Mouse (Mus musculus) megakaryocyte progenitor cell, adult 5-6 weeks (primary cell): Measurements from ENCODE around the gene Slc26a1. TPM values are rescaled to one million over a fixed set of nuclear protein-coding genes. Genes with fewer than 3 reads are reported as not detected.

ENCODE experiments used
- ATAC-seq: replicated peaks from 2 replicates; pipeline ENCODE4 v1.8.0; 2016; ENCODE audit warnings: mild to moderate bottlenecking, moderate TSS enrichment, inconsistent platforms; ENCODE audit not compliant: poor library complexity
- total RNA-seq, 2 experiments: library from RNA; stranded (forward) in 1 of 2; stranded (reverse) in 1 of 2; fragments of 157-497, 149-512 nt in 1 of 2; fragments of 200-1000 nt in 1 of 2; gene quantifications; 2 replicates each; pipeline versions ENCODE4 v1.2.3 to v1.2.4; 2015 to 2017

Gene Slc26a1
- total RNA-seq, 2 experiments from 2014 or later: 0.75 to 2.0 TPM

DNA sequence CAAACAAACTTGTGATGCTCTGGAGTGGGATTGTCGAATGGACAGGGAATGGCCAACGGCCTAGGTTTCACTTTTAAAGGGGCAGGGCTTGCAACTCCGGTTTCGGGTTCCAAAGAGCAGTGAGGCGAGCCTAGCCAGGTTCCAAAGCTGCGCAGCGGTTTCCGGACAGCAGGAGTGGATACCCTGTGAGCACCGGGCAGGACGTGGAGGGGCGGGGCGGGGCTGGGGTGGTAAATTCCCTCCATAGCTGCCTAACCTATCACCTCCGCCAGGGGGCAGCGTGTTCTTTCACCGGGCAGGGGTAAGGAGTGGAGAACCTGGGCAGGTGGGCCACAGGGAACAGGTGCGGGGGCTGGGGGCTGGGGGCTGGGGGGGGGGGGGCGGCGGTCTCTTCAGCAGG, 16.9 kb upstream of the Slc26a1 start, which contains the start of gene Fgfrl1:
Fgfrl1 (plus strand) TSS at position 112 of the 400 bp plus-strand sequence.
- peak; percentile 41 for ATAC-seq

DNA sequence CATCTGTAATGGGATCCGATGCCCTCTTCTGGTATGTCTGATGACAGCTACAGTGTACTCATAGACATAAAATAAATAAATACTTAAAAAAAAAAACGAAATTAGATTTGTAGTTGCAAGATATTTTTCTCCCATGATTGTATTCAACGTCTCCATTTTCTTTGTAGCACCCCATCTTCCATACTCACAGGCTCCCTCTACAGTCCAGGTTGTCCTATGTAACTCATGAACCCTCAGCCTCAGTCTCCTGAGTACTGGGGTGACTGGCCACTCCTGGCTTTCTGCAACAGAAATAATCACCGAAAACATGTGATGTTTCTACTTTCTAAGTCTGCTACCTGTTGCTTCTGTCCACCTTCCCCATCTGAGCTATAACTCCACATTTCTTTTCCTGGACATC, 15.8 kb upstream of the Slc26a1 start:
- ATAC-seq: peak; percentile 37

DNA sequence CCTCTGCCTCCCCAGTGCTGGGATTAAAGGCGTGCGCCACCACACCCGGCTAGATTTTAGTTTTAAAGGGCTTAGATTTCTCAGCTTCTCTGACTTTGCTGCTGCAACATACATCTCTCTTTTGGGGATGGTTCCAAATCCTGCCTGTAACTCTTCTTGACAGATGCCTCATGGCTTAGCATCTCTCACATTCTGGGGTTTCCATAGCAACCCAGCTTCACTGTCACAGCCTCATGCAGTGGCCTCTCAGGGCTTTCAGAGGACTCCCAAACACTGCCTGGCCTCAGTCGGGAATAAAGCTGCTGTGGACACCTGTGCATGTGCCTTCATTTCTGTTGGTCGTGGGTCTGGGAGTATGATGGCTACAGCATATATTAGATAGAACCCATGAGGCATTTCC, 13.7 kb upstream of the Slc26a1 start:
- ATAC-seq: no peak

DNA sequence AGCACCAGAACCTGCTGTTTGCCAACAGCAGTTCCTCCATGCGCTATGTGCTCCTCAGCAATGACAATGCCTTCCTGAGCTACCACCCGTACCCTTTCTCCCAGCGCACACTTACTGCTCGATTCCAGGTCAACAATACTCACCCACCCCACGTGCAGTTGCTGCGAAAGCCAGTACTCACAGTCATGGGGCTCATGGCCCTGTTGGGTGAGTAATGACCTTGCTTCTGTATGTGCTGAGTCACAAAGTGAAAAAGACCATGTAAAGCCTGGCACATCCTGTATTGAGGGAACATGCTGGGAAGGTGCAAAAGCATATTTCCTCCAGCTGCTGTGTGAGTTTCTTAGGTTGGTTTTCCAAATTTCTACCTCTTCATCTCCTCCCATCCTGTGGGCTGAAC, 5.5 kb upstream of the Slc26a1 start:
- no peak for ATAC-seq

DNA sequence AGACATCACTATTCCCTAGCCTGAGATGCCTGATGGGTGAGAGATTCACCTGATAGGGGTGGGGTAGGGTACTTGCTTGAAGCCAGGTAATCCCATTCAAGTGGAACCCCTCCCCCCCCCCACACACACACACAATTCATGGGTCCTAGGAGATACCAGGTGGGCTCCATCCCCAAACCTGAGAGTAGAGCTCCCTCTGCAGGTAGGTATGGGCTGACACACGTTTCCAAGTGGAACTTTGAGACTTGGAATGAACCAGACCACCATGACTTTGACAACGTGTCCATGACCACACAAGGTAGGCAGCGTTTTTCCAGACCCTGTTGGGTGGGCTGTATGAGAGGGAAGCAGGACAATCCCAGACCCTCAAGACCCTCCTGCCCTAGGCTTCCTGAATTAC, 4.5 kb upstream of the Slc26a1 start:
- 0 out of 2 replicates have a peak, but pooled peaks have one; percentile 14 for ATAC-seq

DNA sequence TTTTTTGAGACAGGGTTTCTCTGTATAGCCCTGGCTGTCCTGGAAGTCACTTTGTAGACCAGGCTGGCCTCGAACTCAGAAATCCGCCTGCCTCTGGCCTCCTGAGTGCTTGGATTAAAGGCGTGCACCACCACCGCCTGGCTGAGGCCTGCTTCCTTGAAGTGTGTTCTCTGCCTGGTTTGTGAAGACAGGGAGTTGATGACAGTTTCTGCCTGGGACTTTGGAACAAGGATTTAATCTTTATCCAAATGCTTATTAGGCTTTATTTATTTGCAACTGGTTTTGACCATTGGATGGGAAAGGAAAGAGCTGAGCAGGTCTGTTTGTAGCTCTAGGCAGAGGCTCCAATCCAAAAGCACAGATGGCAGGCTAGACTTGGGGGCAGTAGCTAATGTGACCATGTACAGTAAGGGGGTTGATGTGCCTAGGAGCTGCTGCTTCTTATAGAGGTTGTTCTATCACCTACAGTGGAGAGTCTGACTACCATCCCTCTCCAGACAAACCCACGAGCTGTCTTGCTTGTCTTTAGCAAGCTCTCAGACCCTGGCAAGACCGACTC, 3.0 kb upstream of the Slc26a1 start:
- ATAC-seq: no peak

DNA sequence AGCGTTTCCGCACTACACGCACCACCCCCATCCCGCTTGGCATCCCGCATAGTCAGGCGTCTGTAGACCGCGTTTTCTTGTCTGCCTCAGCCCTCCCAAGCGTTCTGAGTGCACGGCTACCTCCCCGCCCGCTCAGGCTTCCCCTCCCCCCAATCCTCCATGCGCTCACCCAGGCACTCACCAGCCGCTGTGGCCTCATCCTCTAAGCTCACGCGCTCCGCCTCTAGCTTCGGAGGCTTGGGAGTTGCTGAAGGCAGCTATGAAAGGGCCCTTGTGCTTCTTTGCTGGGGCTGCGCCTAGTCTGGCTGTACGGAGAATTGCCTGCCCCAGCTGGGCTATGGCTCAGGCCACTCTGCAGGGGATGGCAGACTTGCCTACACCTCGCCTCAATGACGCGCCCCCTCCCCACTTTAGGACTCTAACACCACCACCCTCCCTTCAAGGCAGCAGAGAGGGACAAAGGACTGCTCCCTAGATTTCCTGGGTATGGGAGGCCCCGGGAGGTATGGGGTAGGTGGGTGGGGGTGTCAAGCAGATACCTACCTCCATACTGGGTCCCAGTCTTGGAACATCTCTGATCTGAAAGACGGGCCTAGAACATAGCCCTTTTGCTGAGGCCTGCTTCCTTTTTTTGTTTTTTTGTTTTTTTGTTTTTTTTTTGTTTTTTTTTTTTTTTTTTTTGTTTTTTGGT, 2.4 kb upstream of the Slc26a1 start:
- peak; percentile 27 for ATAC-seq

DNA sequence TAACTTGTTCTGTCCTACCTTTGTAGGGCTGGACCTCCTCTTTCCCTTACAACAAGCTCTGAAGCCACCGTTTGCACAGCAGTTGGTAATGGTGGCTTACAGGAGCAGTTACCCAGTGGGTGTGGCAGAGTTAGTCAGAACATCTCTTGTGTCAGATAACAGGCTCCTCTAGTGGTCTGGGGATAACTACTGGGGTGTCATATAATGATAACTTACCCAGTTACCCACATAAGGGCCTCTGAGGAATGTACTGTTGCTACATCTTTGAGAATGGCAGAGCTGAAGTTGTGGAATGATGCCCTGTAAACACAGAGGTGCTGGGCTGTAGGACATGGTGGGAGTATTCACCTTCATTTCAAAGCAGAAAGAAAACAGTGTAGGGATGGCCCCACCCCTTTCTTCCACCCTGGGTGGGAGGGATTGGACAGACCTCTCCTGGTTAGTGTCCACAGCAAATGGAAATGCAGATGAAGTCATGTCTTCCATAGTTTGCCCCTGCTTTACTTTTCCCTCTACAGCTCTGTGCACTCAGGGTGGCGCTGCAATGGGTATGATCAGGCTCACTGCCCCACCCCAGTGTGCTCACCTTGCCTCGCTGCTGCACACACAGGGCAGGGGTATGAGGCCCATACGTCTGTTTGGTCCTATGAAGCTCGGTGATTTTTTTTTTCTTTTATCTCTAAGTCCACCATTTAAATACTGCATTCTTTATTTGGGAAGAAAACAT, 1.6 kb upstream of the Slc26a1 start:
- peak; percentile 62 for ATAC-seq

DNA sequence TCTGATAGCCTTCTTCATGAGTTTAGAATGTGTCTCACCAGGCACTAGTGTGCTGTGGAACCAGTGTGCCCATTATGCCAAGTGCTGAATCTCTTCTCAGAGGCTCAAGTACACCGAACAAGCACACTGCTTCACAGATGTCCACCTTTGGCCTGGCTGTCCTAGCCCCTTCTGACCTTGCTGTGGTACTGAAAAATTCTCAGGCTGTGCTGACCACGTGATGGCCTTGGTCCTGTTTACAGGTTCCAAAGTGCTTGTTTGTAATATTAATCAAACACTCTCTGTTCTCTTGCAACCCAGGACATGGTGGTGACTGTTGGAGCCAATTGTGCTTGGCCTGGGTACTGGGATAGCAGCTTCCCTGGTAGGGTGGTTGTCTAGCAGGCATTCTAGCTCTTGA, 745 bp downstream of the Slc26a1 start:
- ATAC-seq: no peak

DNA sequence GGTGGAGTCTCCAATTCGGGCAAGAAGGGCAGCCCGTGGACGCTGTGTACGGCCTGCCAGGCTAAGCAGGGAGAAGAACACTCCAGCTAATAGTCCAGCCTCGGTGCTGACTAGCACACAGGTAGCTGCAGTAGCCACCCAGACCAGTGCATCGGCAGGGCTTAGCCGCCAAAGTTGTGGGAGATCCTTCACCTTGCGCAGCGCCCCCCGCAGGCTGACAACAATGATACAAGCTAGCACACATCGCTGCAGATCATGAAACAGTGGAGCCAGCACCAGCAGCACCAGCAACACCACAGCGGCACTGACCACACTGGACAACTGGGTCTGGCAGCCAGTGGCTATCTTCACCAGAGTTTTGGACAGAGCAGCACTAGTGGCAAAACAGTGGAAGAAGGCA, 3.6 kb downstream of the Slc26a1 start:
- no peak for ATAC-seq

DNA sequence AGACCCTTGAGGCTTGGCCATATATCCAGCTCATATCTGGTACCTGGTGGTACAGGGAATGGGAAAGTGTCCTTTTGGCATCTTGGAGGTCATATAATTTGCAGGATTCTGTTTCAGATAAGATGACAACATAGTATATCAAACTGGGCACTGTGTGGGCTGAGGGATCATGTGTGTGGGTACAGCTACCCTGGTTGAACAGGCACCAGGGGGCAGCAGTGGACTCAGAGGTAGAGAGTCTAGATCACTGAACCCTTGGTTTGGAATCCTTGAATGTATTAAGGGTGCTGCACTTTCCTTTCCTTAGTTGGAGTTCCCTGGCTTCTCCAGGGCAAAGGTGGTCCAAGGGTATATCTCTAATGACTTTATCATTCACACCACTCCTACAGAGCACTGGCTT, 4.6 kb downstream of the Slc26a1 start:
- ATAC-seq: peak; percentile 53

DNA sequence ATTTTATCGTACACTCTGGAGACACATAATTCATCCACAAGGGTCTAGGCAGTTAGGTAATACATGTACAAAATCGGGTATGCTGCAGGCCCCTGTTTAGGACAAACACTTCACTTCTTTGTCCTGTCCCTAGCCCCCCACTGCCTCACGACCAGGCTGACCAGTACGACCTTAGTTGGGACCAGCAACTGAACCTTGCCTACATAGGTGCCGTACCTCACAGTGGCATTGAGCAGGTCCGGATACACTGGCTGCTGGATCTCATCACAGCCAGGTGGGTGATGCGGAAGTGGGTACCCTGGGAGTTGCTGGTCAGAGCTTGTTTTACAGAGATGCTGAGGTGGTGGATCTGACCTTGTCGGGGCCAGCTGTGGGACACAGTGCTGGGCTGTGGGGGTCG, 5.4 kb downstream of the Slc26a1 start:
- no peak for ATAC-seq

DNA sequence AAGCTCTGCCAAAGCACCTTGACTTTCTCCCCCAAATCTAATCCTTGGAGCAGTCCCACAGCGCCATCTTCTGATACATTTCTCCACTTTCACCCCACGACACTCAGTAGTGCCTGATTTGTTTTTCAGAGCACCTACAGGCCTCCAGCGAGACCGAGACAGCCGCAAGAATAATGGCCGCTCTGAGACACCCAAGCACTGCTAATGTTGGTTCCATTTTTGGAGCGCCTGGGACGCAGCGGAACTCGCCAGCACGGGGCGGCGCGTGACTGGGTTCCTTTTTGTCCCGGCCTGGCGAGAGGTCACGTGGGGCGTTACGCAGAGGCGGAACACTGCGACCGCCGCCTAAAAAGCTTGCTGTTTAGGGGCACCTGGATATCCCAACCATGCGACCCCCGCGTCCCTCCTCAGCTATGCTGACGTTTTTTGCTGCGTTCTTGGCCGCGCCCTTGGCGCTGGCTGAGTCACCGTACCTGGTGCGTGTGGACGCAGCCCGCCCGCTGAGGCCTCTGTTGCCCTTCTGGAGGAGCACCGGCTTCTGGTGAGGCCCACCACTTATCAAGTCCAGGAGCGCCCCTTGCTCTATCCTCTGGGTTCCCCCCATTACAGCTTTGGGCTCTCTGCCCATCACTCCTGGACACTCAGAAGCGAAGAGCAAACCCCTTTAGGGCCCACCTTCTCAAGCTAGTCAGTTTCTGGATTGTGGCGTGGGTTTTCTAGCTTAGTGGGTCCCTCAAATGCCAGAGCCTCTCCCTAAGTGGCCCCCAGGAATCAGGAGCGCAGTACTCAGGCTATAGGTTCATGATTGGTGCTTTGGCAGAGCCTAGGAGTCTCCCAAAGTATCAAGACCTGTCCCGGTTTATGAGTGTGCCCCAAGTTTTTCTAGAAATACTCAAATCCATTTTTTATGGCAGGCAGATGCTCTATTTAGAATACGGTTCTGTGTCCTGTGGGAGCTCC, 6.1 kb downstream of the Slc26a1 start, which contains the start of gene Dgkq:
Dgkq (minus strand) TSS at position 696 of the 960 bp plus-strand sequence.
- ATAC-seq: peak; percentile 68

DNA sequence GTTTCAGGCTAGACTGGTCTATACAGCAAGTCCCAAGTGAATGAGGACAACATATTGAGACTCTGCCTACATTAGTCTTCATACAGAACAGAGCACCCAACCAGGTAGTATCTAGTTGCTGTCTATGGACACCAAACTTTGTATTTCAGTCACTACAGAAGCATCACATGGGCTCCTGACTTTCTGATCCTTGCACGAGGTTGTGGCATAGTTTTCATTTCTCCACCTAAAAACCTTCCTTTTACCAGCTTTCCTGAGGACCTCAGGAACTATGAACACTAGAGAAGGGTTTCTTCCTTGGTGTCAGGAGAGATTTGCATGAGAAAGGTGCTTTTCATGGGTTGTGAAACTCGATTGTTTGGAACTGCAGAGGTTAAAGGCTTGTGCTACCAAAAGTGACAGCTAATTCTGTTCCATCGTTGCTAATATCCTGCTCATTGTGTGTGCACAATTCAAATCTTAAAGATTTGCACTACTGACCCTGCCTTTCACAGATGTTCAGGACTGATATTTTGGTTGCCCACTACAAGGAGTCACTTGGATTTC, 6.9 kb downstream of the Slc26a1 start:
- ATAC-seq: no peak

DNA sequence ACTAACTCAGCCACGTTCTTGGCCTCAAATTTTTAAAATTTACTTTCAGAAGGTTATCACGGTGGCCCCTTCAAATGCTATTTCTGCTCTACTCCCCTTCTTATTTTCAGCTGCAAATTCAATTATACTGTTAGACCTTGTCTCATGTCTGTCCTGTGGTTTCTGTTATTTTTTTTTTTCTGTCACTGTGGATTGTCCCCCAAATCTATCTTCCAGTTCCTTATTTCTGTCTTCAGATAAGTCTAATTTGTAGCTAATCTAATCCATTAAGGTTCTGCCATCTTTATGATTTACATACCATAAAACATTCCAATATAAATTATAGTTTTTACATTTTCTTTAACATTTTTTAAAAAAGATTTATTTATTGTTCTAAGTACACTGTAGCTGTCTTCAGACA, 8.0 kb downstream of the Slc26a1 start:
- ATAC-seq: no peak

DNA sequence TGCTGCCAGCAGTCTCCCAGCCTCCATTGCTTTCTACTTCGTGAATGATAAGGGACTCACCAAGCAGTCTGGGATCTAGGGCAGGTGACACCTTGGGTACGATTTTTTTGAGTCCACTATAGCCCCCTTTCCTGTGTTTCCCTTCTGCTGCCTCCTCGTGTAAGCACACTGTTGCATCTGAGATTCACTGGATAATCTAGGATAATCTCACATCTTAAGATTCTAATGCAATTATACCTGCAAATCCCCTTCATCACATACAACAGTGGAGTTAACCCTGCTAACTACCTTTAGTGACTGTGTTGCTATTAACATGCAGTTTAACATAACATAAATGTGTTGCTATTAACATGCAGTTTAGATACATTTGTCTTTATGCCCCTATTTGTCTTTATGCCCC, 10.3 kb downstream of the Slc26a1 start:
- ATAC-seq: no peak

DNA sequence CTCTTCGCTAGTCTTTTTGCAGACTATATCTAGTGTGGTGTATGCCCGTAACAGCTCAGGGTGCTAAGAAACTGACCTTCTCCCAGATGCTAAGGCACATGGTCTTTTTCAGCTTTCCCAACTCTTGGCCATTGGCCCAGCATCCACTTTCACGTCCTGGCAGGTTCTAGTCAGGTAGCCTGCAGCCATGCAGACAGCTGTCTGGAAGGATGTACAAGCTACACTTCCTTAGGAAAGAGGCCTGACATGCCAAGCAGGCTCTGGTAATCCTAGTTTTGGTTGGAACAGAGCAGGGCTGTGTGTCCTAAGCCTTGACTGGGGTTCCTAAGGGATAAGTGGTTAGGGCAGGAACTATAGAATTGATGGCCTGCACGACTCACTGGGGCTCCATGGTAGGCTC, 12.6 kb downstream of the Slc26a1 start:
- ATAC-seq: no peak

DNA sequence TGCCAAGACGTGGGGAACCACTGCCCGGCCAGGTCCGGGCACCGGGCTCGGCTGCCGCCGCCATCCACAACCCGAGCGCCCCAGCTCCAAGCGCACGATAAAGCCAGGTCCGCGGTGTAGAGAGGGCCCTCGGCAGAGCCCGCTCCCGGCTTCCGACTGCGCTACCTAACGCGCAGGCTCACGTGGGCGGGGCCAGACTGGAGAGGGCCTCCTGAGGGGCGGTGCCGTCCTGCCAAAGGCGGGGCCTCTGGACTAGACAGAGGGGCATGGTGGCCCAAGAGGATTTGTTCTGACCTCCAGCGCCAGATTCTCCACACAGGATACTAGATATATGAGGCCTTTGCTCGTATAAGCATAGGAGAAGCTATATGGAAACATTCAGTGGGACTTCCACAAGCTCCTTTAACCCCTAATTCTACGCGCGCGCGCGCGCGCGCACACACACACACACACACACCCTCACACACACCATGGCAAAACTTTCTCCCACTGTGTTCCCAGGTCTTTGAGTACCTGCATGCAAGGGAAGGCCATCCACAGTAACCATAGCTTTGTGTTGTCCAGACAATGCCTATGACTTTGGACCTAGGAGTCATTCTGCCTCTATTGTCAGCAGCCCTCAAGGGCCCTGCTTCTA, 14.6 kb downstream of the Slc26a1 start:
- peak; percentile 95 for ATAC-seq

DNA sequence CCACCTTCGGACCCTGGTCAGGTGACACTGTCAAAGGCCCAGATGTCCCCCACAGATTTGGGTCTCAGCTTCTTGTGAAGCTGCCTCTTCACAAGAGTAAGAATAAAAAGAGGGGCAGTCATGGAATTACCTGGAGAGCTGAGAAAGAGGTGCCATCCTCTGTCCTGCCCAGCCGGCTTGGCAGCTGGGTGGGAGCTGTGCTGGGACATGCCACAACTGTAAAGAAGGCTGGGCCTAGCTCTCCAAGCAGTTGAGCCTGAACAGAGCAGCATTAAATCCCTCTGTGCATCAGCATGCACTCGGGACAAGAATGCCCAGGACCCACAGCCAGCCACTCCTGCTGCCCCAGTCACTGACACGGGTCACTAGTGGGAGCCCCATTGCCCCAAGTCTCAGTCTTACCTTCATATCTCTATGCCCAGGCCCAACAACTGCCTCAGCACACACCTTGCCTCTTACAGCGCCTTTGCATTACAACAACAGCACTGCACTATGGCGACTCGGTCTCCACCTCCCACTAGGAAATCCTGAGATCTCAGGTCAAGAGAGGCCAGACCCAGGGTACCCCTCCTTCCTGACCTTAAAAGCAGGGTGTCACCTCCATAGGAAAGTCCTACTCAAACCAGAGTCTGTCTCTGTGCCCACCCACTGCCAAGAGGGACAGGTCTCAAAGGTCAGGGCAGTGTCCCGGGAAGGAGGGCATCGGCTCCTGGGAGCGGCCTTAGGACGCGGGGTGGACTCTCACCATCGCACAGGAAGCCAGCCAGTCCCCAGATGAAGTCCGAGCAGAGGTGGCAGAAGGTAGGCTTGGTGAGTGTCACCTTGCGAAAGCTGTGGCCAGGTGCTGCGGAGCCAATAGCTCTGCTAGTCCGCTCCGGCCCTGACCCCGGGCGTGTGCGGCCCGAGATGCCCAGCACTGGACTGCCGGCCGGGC, 15.4 kb downstream of the Slc26a1 start, which contains the start of gene Idua:
Idua (plus strand) TSS at position 634 of the 934 bp plus-strand sequence.
- ATAC-seq: peak; percentile 49
